Mouse (Mus musculus): ENCODE results near the gene Cfap45. TPM values are rescaled to one million over a fixed set of nuclear protein-coding genes. Genes with fewer than 3 reads are reported as not detected.
A peak's percentile ranks its signal among the peaks of the same experiment; 100 is the strongest.

The Cfap45 gene
- polyA plus RNA-seq, 1 experiment = 0.66 TPM

DNA sequence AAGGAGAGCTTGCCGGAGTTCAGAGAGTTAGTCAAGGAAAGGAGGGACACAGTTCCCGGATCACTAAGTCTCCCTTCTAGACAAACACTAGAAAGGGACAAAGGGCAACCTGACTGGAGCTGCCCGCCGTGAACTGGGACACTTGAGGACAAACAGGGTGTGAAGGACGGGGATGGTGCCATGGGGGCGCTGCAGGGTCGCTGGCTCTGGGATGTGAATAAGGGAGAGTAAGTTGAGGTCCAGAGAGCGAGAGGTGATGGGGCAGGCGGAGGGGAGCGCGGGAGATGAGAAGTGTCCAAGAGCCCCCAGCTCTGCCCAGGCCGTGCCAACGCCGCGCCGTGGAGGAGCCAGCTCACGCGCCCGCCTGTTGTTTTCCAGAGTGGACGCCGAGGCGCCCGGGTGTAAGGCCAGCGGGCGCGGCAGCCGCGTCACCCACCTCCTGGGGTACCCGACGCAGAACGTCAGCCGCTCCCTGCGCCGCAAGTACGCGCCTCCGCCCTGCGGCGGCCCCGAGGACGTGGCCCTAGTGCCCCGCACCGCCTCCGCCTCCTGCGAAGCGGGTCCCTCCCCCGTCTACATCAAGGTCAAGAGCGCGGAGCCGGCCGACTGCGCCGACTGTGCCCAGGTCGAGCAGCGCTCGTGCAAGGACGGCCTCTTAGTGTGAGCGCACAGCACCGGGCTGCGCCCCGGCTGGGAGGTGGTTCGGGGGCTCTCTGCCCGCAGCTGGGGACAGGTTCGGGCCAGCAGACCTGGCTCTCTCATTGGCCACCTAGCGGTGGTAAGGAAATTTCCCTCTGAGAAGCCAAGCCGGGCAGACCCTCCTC, 42.3 kb downstream of the Cfap45 start:
- peak; percentile 72 for DNase-seq (ENCODE audit: low spot score)

DNA sequence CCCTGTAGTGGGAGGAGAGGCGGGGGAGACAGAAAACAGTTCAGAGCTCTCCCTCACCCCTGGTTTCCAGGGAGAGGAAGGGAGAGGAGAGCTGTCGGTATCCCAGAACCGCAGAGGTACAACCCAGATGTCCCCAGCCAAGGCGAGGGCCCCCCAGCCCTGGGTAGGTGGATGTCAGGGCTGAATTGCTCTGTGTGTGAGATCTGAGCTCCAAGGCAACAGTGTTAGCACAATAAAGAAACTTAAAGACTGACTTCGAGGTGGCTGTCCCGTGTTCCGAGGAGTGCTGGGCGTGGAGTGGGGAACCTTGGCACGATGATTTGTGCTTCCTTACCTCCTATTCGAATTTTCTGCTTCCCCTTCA, 42.8 kb downstream of the Cfap45 start:
- no peak for DNase-seq (ENCODE audit: low spot score)

DNA sequence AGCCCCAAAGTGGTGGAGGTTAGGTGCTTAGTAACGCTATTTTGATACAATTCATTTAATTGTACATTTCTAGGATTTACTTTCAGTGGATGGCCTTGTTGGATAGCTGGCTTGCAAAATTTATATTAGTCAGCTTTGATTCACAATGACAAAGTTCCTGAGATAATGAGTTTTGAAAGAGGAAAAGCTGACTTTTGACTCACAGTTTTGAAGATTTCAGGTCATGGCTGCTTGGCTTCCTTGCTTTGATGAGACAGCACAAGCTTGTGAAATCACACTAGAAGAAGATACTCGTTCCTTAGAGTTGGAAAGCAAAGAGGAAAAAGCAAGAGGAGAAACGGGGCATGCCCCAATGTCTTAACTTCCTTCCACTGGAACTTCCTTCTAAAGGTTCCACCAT, 45.5 kb downstream of the Cfap45 start:
- DNase-seq (ENCODE audit: low spot score) = no peak

DNA sequence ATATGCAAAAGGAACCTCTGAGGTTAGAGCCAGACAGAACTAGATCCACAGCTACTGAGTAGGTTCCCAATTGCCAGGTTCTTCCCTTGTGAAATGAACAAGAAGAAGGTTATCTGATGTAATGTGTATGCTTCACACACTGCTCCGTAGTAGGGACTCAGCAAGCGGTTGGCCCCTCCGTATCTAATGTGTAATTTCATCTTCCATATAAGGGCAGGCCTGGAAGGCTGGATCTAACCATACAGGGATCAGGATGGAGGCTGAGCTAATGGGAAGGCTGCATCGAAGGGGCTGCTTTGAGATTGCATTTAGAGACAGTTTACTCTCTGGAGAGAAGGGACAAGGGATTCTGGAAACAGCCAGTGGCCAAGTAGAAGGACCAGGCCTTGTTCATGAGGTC, 47.2 kb downstream of the Cfap45 start:
- DNase-seq (ENCODE audit: low spot score) = no peak

DNA sequence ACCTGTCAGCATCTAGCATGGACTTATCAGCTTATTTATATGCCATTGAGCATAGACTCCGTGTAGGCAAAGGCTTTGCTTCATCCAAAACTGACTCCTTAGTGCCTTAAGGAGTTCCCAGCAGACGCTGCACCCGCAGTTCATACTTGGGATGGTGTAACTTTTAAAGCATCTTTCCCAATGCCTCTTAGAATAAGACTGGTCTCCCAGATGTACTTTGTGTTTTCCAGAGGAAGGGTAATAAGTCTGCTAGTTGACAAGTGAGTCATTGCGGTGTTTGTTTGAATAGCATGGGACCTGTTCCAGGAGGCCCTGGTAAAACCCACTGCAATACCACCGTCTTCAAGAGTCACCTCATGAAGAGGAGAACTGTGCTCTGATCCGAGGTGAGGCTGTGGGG, 59.5 kb downstream of the Cfap45 start:
- no peak for DNase-seq (ENCODE audit: low spot score)

DNA sequence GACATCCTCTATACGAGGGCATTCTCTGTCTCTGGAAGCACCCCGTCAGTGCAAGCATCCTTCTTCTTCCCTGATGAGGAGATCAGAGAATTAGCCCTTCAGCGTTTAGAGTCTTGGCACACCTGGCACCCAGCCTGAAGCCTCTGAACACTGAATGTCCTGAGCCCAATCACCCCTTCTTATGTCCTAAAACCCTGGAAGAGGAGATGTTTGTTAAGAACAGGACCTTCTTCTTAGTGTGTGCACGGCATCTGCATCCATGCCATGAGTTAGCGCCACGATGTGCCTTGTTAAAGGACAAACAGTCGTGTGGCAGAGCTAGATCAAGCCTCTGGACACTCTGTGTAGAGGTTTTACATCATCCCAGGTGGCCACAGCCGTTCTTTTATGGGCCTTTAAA, 61.8 kb downstream of the Cfap45 start:
- no peak for DNase-seq (ENCODE audit: low spot score)

DNA sequence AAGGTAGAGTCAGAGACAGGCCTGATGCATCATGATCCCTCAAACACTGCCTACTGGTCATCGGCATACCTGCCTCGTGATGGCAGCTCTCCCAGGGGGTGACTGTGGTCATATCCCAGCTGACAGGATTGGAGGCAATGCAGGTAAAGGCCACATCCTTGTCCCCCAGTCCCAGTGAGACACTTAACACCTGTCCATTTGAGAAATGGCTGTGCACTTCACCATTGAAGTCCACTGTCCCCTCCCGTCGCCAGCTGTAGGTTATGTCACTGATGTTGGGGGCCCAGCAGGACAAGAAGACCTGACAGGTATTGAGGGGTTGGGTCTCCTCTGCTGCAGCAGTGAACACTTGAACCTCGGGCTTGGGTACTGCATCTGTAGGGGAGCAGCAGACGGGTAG, 63.7 kb downstream of the Cfap45 start:
- DNase-seq (ENCODE audit: low spot score) = no peak

DNA sequence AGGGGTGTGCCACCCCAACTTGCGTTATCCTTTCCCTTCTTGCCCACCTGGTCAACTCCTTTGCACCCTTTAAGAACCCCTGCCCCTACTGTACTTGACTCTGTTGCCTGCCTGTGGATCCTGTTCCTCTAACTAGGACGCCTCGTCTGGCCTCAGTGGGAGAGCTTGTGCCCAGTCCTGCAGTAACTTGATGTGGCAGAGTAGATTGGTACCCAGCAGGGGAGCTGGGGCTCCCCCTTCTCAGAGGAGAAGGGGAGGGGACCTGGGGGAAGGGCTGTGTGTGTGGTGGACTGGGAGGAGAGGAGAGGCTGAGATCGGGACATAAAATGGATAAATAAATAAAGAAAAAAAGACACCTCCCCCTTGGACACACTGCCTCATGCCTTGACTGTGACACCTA, 64.4 kb downstream of the Cfap45 start:
- no peak for DNase-seq (ENCODE audit: low spot score)

DNA sequence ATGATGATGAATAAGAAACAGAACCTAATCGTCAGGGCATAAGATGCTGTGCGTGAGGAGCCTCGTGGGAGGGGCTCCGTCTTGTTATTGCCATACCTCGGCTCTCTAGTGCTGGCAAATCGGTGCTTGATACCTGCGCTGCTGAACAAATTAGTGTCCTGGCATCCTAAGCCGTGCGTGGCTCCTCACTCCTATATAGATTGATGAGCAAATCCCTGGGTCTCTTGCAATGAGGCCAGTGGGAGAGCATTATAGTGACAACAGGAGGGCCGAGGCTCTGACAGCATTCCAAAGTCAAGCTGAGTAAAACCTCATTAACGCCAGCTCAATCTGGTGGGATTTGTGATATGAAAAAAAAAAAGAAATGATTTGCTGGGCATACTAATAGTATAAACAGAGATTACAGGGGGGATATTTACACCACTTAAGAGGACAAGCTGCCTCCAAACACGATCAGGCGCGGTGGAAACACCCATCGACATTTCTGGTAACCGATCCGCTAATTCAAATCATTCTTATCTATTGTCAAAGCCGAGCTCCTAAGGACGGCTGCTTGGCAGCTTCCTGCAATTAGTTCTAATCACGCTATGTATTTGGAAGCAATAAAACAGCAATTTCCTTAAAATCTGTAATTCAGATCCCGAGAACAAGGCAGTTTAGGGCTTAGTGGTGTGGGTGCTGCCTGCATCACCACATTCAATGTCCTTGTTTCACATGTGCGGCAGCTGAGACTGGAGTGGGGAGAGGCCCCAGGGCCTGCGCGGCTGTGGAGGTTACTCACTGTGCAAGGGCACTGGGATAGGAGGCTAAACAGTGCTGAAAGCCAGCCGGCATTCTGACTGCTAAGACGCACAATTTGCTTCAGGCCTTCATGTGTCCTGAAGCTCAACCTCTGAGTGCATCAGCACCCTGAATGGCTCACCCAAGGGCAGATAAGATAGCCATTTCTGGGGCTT, 65.3 kb downstream of the Cfap45 start:
- no peak for DNase-seq (ENCODE audit: low spot score)

DNA sequence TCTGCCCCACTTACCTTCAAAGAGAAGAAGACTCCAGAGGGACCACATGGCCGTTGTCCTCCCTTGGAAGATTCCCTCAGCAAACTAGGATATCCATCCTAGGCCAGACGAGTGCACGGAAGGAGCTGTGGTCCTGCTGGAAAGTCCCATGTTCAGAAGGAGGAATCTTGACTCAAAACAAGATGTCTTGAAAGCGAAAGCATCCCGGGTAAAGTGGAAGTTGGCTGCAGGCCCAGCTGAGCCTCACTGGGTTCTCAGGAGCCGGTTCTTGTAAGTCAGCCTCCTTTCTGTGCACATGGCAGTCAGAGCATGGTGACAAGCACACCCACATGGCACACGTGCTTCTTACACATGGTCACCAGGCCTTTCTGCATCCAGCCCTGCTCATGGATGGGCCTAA, 69.8 kb downstream of the Cfap45 start, which contains the start of gene Slamf8:
Slamf8 (minus strand) TSS at position 184 of the 400 bp plus-strand sequence.
- no peak for DNase-seq (ENCODE audit: low spot score)

DNA sequence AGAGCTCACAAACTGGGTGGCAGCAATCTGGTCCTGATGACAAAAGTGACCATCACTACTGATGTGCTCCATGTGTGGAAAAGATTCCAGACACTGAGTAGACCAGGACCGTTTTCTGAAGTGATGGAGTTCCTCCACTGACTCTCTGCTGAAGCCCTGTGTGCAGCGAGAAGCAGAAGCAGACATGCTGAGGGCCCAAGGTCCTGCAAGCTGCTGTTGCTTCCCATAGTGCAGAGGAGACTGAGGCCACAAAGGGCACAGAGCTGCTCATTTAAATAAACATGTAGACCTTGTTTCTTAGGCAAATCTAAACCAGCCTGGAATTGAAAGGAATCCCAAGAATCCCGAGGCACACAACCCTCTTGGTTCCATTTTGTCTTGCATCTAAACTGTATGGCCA, 72.7 kb downstream of the Cfap45 start:
- DNase-seq (ENCODE audit: low spot score) = no peak

DNA sequence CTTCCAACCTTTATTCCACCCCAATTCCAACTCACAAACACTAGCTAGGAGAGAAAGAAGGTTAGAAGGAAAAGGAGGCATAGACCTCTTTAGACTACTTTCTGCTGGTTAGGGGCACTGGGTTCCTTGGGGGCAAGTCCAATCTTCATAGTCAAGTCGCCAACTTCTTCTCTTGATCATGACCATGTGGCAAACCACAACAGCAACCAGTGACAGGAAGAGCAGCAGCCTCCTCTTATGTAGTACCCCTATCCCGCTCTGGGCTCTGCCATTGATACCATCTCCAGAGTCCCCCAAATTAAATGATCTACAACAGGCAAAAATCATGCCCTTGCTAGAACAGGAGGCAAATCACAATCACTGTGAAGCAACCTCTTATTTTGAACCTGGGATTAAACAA, 73.4 kb downstream of the Cfap45 start:
- DNase-seq (ENCODE audit: low spot score) = no peak

DNA sequence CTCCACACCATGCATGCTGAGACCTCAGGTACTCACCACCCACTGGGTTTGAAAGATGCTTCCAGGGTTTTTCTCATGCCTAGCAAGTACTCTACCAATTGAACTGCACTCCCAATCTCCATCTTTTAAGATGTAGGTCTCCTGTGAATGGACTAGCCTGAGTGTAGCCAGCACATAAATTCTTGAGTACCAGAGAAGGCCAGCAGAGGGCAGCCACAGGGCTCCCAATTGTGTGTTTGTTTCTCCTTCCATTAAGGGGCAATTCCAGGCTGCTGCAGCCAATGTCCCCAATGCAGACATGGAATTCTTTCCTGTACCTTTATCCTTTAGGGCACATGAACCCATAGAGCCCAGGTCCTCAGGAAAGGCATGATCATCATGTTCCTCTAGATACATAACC, 73.9 kb downstream of the Cfap45 start:
- DNase-seq (ENCODE audit: low spot score) = no peak

Other genes with a start within 250 kb of the Cfap45 start
- 44.1 and 57.0 TPM in 2 replicates for gene Atp1a2, start 222.7 kb upstream of the Cfap45 start, polyA plus RNA-seq (2012; rRNA removed)
- 0.04 and 0.23 TPM in 2 replicates for gene Kcnj9, start 191.5 kb upstream of the Cfap45 start, polyA plus RNA-seq (2012; rRNA removed)
- 0.39 and 0.52 TPM in 2 replicates for gene Kcnj10, start 179.6 kb upstream of the Cfap45 start, polyA plus RNA-seq (2012; rRNA removed)
- 10.3 and 11.5 TPM in 2 replicates for gene Pigm, start 144.3 kb upstream of the Cfap45 start, polyA plus RNA-seq (2012; rRNA removed)
- 5.1 and 6.9 TPM in 2 replicates for gene Slamf9, start 45.4 kb upstream of the Cfap45 start, polyA plus RNA-seq (2012; rRNA removed)
- gene Igsf9, start 39.0 kb upstream of the Cfap45 start, polyA plus RNA-seq (2012; rRNA removed) = 12.5 and 14.1 TPM in 2 replicates
- gene Tagln2, start 20.8 kb upstream of the Cfap45 start, polyA plus RNA-seq (2012; rRNA removed) = 139 and 175 TPM in 2 replicates
- gene Vsig8, start 35.1 kb downstream of the Cfap45 start, polyA plus RNA-seq (2012; rRNA removed) = 0.40 and 0.50 TPM in 2 replicates
- 3.7 and 6.3 TPM in 2 replicates for gene Slamf8, start 69.8 kb downstream of the Cfap45 start, polyA plus RNA-seq (2012; rRNA removed)
- not detected in 2 replicates for gene Fcrl6, start 81.8 kb downstream of the Cfap45 start, polyA plus RNA-seq (2012; rRNA removed)
- gene Dusp23, start 112.2 kb downstream of the Cfap45 start, polyA plus RNA-seq (2012; rRNA removed) = 18.2 and 20.3 TPM in 2 replicates
- gene Crp, start 177.3 kb downstream of the Cfap45 start, polyA plus RNA-seq (2012; rRNA removed) = not detected in 2 replicates